Mouse (Mus musculus): ENCODE results near the gene Sh3bp4. TPM values are rescaled to one million over a fixed set of nuclear protein-coding genes. Genes with fewer than 3 reads are reported as not detected.

The Sh3bp4 gene
- polyA plus RNA-seq, 1 experiment from 2014 or later: 25.9 TPM

DNA sequence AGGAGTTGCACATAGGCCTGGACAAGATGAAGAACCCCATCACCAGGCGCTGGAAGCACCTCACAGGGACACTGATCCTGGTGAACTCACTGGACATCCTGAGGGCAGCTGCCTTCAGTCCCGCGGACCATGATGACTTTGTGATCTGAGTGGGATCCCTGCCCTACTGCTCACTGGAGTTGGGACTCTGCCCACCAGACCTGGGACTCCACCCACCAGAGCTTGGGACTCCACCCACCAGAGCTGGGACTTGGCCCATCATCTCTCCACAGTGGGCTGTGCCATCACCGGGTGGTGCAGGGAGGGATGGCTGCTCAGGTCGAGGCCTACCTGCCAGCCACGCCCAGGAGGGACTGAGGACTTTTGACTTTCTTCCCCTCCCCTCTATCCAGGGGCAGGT, 83.0 kb downstream of the Sh3bp4 start:
- no peaks in the 10 kb centered on the region for H3K9me3 ChIP-seq (replicated peaks)
- no peaks in the 10 kb centered on the region for H3K4me1 ChIP-seq
- WGBS: 88% methylated on average over 6 of the region's 6 CpGs
- no peaks in the 10 kb centered on the region for H3K27me3 ChIP-seq (ENCODE audit: low read depth, poor library complexity, severe bottlenecking)
- H3K27ac ChIP-seq: no peak overlapping the region
- peaks cover 80% of the 10 kb centered on the region for H3K36me3 ChIP-seq
- no peak for DNase-seq (ENCODE audit: low spot score)
- H3K4me3 ChIP-seq: no peak overlapping the region

DNA sequence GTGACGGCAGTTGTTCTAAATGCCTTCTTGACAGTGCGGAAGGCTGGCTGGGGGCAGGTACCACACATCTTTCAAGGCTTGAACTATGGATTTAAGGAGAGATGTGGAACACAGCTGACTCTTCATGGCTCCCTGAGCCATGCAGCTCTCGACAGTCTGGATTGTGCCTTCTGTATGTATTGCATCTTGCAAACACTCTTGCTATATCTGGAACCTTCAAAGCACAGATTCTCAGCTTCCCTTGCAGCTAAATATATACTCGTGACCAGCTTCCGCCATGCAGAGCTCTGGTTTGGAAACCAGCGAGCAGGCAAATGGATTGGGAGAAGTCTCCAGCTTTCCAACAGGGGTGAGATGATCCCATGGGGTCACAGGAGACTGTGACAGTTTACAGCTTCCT, 93.3 kb downstream of the Sh3bp4 start:
- Histone ChIP-seq H3K27ac (0 out of 2 replicates have a peak overlapping the region, but pooled peaks have one; percentile 25), H3K27me3 (ENCODE audit: low read depth, poor library complexity, severe bottlenecking) (no peaks in the 10 kb centered on the region), H3K36me3 (no peaks in the 10 kb centered on the region), H3K4me3 (no peak overlapping the region), H3K4me1 (peaks cover 41% of the 10 kb centered on the region), H3K9me3 (replicated peaks) (no peaks in the 10 kb centered on the region)
- no peak for DNase-seq (ENCODE audit: low spot score)
- 94% methylated on average over 6 of the region's 6 CpGs for WGBS

DNA sequence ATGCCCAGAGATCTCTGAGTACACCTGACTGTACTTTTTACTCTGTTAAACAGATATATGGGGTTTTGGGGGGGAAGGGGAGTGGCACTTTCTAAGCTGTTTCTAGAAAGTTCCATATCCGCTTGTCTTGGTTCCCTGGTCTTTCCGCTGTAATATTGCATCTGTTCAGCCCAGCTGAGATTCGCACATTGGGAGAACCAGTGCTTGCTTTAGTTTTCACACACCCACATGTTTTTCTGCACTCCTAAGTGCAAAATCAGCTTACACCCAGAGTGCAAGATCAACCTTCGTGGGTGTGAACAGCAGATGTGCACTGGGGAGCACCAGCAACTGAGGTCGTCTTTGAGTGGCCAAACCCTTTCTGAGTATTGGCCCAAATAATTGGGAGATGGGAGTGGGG, 94.1 kb downstream of the Sh3bp4 start:
- 87% methylated on average over 5 of the region's 5 CpGs for WGBS
- no peak for DNase-seq (ENCODE audit: low spot score)

DNA sequence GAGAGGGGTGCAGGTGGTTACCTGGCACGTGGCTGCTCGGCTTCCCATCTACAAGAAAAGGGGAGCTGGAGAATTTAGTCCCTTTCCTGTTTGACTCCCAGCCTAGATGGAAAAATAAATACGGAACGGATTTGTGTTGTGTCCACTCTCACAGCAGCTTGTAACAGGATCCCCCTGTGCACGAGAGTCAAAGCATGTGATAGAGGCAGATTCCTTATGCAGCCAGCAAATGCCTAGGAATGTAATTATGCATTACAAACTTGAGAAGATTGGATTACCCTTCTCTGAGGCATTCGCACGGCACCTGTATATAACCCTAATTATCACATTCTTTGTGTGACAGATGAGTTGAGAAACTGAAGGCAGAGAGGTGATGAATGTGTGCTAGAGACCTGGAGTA, 94.5 kb downstream of the Sh3bp4 start:
- Histone ChIP-seq H3K9me3 (replicated peaks) (no peaks in the 10 kb centered on the region), H3K4me3 (no peak overlapping the region), H3K27ac (no peak overlapping the region), H3K27me3 (ENCODE audit: low read depth, poor library complexity, severe bottlenecking) (no peaks in the 10 kb centered on the region), H3K4me1 (peaks cover 41% of the 10 kb centered on the region), H3K36me3 (no peaks in the 10 kb centered on the region)
- WGBS: 48% methylated on average over 7 of the region's 7 CpGs
- DNase-seq (ENCODE audit: low spot score): no peak

More for the DNA sequence above, 94.1 kb downstream of the Sh3bp4 start:
- no peak overlapping the region for H3K4me3 ChIP-seq
- H3K9me3 ChIP-seq (replicated peaks): no peaks in the 10 kb centered on the region
- peaks cover 41% of the 10 kb centered on the region for H3K4me1 ChIP-seq
- H3K36me3 ChIP-seq: no peaks in the 10 kb centered on the region
- H3K27me3 ChIP-seq (ENCODE audit: low read depth, poor library complexity, severe bottlenecking): no peaks in the 10 kb centered on the region
- H3K27ac ChIP-seq: no peak overlapping the region

DNA sequence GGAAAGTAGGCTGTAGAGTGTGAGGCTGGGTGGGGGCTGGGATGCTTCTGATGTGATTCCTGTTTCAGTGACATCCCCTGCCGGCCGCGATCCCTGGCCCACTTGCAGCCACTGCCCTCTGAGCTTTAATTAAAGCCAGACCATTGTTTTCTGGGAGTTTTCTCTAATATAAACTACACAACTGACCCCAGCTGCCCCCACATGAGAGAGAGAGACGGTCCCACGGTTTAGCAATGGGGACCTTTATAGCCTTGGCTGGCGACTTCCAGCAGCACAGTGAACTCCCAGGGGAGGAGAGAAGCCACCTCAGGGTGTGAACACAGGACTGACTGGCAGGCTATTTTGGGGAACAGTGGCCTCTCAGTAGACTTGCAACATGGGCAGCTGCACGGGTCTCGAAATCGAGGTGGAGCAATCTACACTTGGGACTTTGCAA, 96.6 kb downstream of the Sh3bp4 start:
- Histone ChIP-seq H3K4me1 (peaks cover 41% of the 10 kb centered on the region), H3K27ac (peak overlapping the region; percentile 72; the same call in 1 of the 2 replicates), H3K36me3 (no peaks in the 10 kb centered on the region), H3K9me3 (replicated peaks) (no peaks in the 10 kb centered on the region), H3K27me3 (ENCODE audit: low read depth, poor library complexity, severe bottlenecking) (no peaks in the 10 kb centered on the region), H3K4me3 (no peak overlapping the region)
- 21% methylated on average over 9 of the region's 9 CpGs for WGBS
- DNase-seq (ENCODE audit: low spot score): peak; percentile 45

DNA sequence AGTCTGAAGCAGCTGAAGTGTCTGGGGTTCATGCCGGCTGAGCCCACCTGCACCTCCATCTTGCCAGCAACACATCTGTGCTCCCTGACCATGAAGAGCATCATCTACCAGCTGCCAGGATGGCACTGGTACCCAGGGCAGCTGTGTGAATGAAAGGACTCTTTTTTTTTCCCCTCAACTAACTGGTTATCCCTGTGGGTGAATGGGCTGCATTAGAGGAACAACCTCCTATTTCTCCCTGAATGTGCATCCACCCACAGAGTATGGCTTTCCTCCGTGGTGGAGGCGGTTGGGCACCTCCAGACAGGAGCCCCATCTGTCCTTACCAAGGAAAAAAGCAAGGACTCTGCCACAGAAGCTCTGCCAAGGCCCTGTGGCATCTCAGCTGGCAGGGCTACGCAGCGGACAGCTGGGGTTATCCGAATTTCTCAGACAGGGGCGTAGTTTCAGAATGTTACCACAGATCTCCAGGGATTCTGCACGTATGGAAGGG, 101.1 kb downstream of the Sh3bp4 start:
- H3K36me3 ChIP-seq: no peaks in the 10 kb centered on the region
- peaks cover 21% of the 10 kb centered on the region for H3K4me1 ChIP-seq
- no peaks in the 10 kb centered on the region for H3K9me3 ChIP-seq (replicated peaks)
- H3K27me3 ChIP-seq (ENCODE audit: low read depth, poor library complexity, severe bottlenecking): no peaks in the 10 kb centered on the region
- no peak overlapping the region for H3K27ac ChIP-seq
- no peak overlapping the region for H3K4me3 ChIP-seq
- WGBS: 87% methylated on average over 8 of the region's 8 CpGs
- DNase-seq (ENCODE audit: low spot score): no peak

DNA sequence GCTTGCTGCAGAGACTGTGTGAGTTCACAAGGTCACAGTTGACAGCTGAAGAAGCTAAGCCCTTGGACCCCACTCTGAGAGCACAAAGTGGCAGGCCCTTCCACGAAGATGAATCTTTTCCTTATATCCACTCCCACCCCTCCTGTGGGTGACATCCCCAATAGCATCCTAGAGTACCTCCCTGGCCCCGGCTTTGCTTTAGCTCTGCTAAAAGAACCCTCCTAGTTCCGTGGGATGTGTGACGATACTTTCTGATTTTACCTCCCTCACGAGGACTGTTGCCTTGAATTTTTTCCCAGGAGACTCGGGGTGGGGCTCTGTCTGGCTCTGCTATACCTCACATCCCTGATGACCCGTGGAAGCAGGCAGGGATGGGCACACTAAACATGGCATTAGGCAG, 104.4 kb downstream of the Sh3bp4 start:
- H3K36me3 ChIP-seq: no peaks in the 10 kb centered on the region
- no peaks in the 10 kb centered on the region for H3K27me3 ChIP-seq (ENCODE audit: low read depth, poor library complexity, severe bottlenecking)
- peaks cover 6% of the 10 kb centered on the region for H3K4me1 ChIP-seq
- WGBS: 73% methylated on average over 7 of the region's 7 CpGs
- H3K4me3 ChIP-seq: no peak overlapping the region
- no peak for DNase-seq (ENCODE audit: low spot score)
- H3K27ac ChIP-seq: no peak overlapping the region
- no peaks in the 10 kb centered on the region for H3K9me3 ChIP-seq (replicated peaks)

DNA sequence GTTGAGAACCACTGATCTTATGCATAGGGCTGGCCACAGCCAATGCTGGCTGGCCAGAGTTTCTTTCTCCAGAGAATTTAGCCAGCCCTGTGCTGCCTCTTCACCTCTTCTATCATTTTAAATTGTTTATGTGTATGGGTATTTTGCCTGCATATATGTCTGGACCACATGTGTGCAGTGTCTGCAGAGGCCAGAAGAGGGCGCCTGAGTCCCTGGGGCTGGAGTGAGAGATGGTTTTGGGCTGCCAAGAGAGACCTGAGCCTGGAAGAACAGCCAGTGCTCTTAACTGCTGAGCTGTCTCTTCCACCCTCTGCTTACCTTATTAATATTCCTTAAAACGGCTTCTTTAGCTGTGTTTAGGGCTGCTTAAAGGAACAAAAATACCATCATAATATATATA, 105.1 kb downstream of the Sh3bp4 start:
- Histone ChIP-seq H3K4me1 (peaks cover 6% of the 10 kb centered on the region), H3K36me3 (no peaks in the 10 kb centered on the region), H3K27me3 (ENCODE audit: low read depth, poor library complexity, severe bottlenecking) (no peaks in the 10 kb centered on the region), H3K4me3 (no peak overlapping the region), H3K27ac (no peak overlapping the region), H3K9me3 (replicated peaks) (no peaks in the 10 kb centered on the region)
- 58% methylated on average over 2 of the region's 2 CpGs for WGBS
- DNase-seq (ENCODE audit: low spot score): no peak

DNA sequence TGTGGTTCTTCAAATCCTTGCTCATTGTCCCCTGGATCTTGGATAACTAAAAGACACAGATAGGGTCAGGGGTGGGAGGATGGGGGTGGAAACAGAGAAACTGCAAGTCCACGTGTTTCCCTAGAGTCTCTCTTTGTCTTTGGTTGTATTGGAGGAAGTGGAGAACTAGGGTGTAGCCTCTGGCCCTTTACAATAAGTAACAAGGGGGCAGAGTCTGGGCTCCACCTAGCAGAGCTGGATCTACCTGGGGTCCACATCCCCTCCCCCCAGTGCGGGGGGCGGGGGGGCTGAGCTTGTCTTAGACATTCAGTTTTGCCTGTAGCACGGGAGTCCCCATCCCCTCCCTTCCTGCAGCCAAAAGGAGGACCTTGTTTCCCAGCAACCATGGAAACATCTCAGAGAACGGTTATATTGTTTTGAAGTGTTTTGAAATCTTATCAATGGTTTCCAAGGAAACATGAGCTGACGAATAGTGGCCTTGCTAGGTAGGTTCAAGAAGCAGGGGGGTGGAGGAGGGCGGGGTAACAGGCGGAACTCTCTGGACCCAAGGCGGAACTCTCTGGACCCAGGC, 113.1 kb downstream of the Sh3bp4 start:
- H3K27ac ChIP-seq: peak overlapping the region; percentile 42; the same call in 1 of the 2 replicates
- H3K4me3 ChIP-seq: no peak overlapping the region
- no peak for DNase-seq (ENCODE audit: low spot score)
- H3K27me3 ChIP-seq (ENCODE audit: low read depth, poor library complexity, severe bottlenecking): no peaks in the 10 kb centered on the region
- WGBS: 51% methylated on average over 9 of the region's 9 CpGs
- 0 out of 2 replicates have a peak, but pooled peaks cover 8% of the 10 kb centered on the region for H3K4me1 ChIP-seq
- H3K9me3 ChIP-seq (replicated peaks): no peaks in the 10 kb centered on the region
- no peaks in the 10 kb centered on the region for H3K36me3 ChIP-seq

DNA sequence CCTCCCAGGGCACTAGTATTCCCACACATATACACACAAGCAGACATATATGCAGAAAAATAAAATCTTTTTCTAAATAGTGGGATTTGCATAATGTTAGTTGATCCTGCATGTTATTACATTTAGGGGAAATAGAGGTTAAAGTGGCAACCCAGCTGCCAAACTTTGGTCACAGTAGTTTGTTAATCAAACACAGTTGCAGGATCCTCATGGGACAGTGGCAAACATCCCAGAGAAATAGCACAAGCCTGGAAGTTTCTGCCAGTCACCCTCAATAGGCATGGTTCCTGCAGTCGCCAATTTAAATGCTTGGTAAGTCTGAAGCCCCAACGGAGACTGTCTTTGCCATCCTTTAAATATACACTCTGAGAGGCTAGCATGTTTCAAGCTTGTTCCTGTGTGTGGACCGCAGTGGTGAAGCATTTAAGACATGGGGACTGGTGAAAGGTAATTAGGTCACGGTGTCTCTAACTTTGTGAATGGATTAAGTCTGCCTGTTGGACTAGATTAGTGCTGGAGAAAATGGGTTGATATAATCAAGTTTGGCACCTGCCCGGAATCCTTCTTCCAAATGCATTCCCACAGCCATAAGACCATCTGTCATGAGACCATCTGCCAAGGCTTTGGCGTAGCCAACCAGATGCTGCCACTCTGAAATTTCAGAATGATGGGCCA, 114.0 kb downstream of the Sh3bp4 start:
- Histone ChIP-seq H3K4me3 (no peak overlapping the region), H3K36me3 (no peaks in the 10 kb centered on the region), H3K9me3 (replicated peaks) (no peaks in the 10 kb centered on the region), H3K27me3 (ENCODE audit: low read depth, poor library complexity, severe bottlenecking) (no peaks in the 10 kb centered on the region), H3K27ac (no peak overlapping the region; the same call in 1 of the 2 replicates), H3K4me1 (peaks cover 11% of the 10 kb centered on the region; the same call in 1 of the 2 replicates)
- WGBS: 92% methylated on average over 6 of the region's 6 CpGs
- DNase-seq (ENCODE audit: low spot score): no peak

DNA sequence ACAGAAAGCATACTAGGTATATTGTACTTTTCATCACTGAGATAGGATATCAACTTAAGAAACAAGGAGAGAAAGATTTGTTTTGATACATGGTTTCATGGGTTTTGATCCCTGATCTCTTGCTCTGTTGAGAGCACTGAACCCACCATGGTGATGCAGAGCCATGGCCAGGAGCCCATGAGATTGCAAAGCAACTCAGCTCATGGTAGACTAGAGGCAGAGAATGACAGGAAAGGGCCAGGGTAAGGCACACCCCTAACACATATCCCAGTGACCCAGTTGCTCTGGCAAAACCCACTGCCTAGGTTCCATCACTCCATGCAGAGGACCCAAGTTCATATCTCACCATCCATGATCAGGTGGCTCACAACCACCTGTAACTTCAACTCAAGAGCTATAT, 114.6 kb downstream of the Sh3bp4 start:
- Histone ChIP-seq H3K27me3 (ENCODE audit: low read depth, poor library complexity, severe bottlenecking) (no peaks in the 10 kb centered on the region), H3K4me3 (no peak overlapping the region), H3K4me1 (peaks cover 16% of the 10 kb centered on the region; the same call in 1 of the 2 replicates), H3K27ac (no peak overlapping the region), H3K9me3 (replicated peaks) (no peaks in the 10 kb centered on the region), H3K36me3 (no peaks in the 10 kb centered on the region)
- DNase-seq (ENCODE audit: low spot score): no peak

DNA sequence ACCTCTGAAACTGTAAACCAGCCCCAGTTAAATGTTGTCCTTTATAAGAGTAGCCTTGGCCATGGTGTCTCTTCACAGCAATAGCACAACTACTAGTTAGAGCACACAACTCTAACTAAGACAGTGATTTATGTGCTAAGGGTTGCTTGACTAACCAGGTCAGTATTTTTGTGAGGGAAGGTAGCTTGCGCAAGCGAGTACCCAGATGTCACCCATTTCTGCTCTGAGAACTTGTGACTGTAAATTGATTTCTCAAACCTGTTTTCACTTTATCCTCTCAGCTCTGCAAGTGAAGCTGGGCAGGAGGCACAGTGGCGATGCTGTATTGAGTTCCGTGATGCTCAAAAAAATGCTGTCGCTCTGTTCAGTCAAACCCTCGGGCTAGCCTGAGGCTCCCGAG, 117.2 kb downstream of the Sh3bp4 start:
- no peak overlapping the region for H3K27ac ChIP-seq
- H3K4me3 ChIP-seq: no peak overlapping the region
- H3K36me3 ChIP-seq: no peaks in the 10 kb centered on the region
- no peaks in the 10 kb centered on the region for H3K27me3 ChIP-seq (ENCODE audit: low read depth, poor library complexity, severe bottlenecking)
- peaks cover 26% of the 10 kb centered on the region for H3K4me1 ChIP-seq
- no peak for DNase-seq (ENCODE audit: low spot score)
- 87% methylated on average over 7 of the region's 7 CpGs for WGBS
- H3K9me3 ChIP-seq (replicated peaks): no peaks in the 10 kb centered on the region

DNA sequence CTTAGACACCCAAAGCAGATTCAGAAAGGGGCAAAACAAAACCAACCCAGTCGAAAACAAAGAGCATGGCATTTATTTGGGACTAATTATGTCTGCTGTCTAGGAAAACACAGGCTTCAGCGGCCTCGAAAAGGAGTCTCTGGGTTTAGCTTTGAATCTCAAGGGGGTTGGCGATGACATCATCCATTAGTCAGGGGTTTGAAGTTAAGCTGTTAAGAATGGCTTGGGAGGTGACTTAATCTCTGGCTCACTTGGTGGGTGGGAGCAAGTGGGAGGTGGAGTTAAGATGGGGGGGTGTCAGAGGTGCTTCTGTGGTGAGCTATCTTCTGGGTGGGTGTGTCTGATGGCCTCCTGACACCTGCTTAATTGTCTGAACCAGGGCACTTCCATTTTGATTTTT, 117.9 kb downstream of the Sh3bp4 start:
- Histone ChIP-seq H3K27me3 (ENCODE audit: low read depth, poor library complexity, severe bottlenecking) (no peaks in the 10 kb centered on the region), H3K9me3 (replicated peaks) (no peaks in the 10 kb centered on the region), H3K36me3 (no peaks in the 10 kb centered on the region), H3K27ac (no peak overlapping the region), H3K4me1 (peaks cover 26% of the 10 kb centered on the region), H3K4me3 (no peak overlapping the region)
- DNase-seq (ENCODE audit: low spot score): no peak
- 56% methylated on average over 4 of the region's 4 CpGs for WGBS

All from limb, embryonic 10.5 days (tissue).